Mouse (Mus musculus) limb, embryonic 10.5 days (tissue): Measurements from ENCODE around the gene Polr1c. TPM values are rescaled to one million over a fixed set of nuclear protein-coding genes. Genes with fewer than 3 reads are reported as not detected.
A peak's percentile ranks its signal among the peaks of the same experiment; 100 is the strongest.

Experiments
- DNase-seq: peaks from one replicate; pipeline ENCODE4 v3.0.0-alpha.2; 2017; ENCODE audit warnings: low spot score
- H3K27ac ChIP-seq: fragments of 300-500 bp; sonication (generic); 2 replicates; pipeline ENCODE4 v1.5.1; 2016; ENCODE audit warnings: mild to moderate bottlenecking
- H3K27me3 ChIP-seq: fragments of 300-500 bp; sonication (generic); 2 replicates; pipeline ENCODE4 v1.6.1; 2016; ENCODE audit warnings: low read depth, mild to moderate bottlenecking; ENCODE audit not compliant: poor library complexity, severe bottlenecking
- H3K36me3 ChIP-seq: fragments of 300-500 bp; sonication (generic); 2 replicates; pipeline ENCODE4 v1.6.1; 2016; ENCODE audit warnings: mild to moderate bottlenecking, moderate library complexity
- H3K4me1 ChIP-seq: fragments of 300-500 bp; sonication (generic); 2 replicates; pipeline ENCODE4 v1.6.1; 2016
- H3K4me3 ChIP-seq: fragments of 300-500 bp; sonication (generic); 2 replicates; pipeline ENCODE4 v1.5.1; 2016; ENCODE audit warnings: mild to moderate bottlenecking, moderate library complexity
- H3K9me3 ChIP-seq: fragments of 300-500 bp; sonication (generic); replicated peaks from 2 replicates; pipeline ENCODE4 v1.6.1; 2016; ENCODE audit warnings: mild to moderate bottlenecking
- WGBS: fragments of 180-500 bp; shearing (Covaris S2); methylation state at CpG from one replicate; pipeline ENCODE4 v1.1.7; 2016; 5-methylcytosine and 5-hydroxymethylcytosine counted together
- polyA plus RNA-seq: library from polyadenylated mRNA; unstranded; fragments of >200 nt; fragmentation: Nextera tagmentation; extraction: Ambion mirVana; gene quantifications from 2 replicates; pipeline ENCODE4 v1.2.1, GENCODE M21; 2016

Polr1c gene
- polyA plus RNA-seq, 1 experiment from 2014 or later = 132 TPM

- 92% methylated on average over 15 of the region's 15 CpGs for WGBS
- H3K4me1 ChIP-seq = no peaks in the 10 kb centered on the region
- no peak overlapping the region for H3K4me3 ChIP-seq
- H3K36me3 ChIP-seq = peaks cover 100% of the 10 kb centered on the region
- no peak overlapping the region for H3K27ac ChIP-seq
- H3K9me3 ChIP-seq = no peaks in the 10 kb centered on the region
- DNase-seq = no peak
- no peaks in the 10 kb centered on the region for H3K27me3 ChIP-seq
Observed at GRCm38 (mm10) chr17:46239516-46240114, 8.2 kb downstream of the Polr1c start.

GRCm38 (mm10) chr17:46237480-46237879, 10.4 kb downstream of the Polr1c start:
- Histone ChIP-seq H3K27ac (no peak overlapping the region), H3K9me3 (no peaks in the 10 kb centered on the region), H3K27me3 (no peaks in the 10 kb centered on the region), H3K4me3 (no peak overlapping the region), H3K4me1 (no peaks in the 10 kb centered on the region), H3K36me3 (peaks cover 100% of the 10 kb centered on the region)
- DNase-seq = no peak
- whole genome bisulfite sequencing = 84% methylated on average over 5 of the region's 5 CpGs

GRCm38 (mm10) chr17:46237079-46237478, 10.8 kb downstream of the Polr1c start:
- Histone ChIP-seq H3K36me3 (peaks cover 100% of the 10 kb centered on the region), H3K4me1 (no peaks in the 10 kb centered on the region), H3K4me3 (no peak overlapping the region), H3K9me3 (no peaks in the 10 kb centered on the region), H3K27ac (no peak overlapping the region), H3K27me3 (no peaks in the 10 kb centered on the region)
- 92% methylated on average over 6 of the region's 6 CpGs for WGBS
- DNase-seq = no peak

GRCm38 (mm10) chr17:46236067-46236466, 11.8 kb downstream of the Polr1c start:
- H3K27ac ChIP-seq = no peak overlapping the region
- no peak for DNase-seq
- no peak overlapping the region for H3K4me3 ChIP-seq
- H3K36me3 ChIP-seq = peaks cover 100% of the 10 kb centered on the region
- no peaks in the 10 kb centered on the region for H3K9me3 ChIP-seq
- 86% methylated on average over 1 of the region's 1 CpGs for WGBS
- no peaks in the 10 kb centered on the region for H3K27me3 ChIP-seq
- H3K4me1 ChIP-seq = no peaks in the 10 kb centered on the region

- H3K4me3 ChIP-seq = no peak overlapping the region
- no peaks in the 10 kb centered on the region for H3K27me3 ChIP-seq
- no peaks in the 10 kb centered on the region for H3K9me3 ChIP-seq
- H3K36me3 ChIP-seq = peaks cover 100% of the 10 kb centered on the region
- DNase-seq = no peak
- H3K4me1 ChIP-seq = no peaks in the 10 kb centered on the region
- no peak overlapping the region for H3K27ac ChIP-seq
- WGBS = 51% methylated on average over 7 of the region's 7 CpGs
Observed at GRCm38 (mm10) chr17:46227576-46227975, 20.3 kb downstream of the Polr1c start.

- 89% methylated on average over 3 of the region's 3 CpGs for WGBS
- DNase-seq = no peak
- Histone ChIP-seq H3K27ac (no peak overlapping the region), H3K36me3 (peaks cover 100% of the 10 kb centered on the region), H3K4me3 (no peak overlapping the region), H3K9me3 (no peaks in the 10 kb centered on the region), H3K4me1 (no peaks in the 10 kb centered on the region), H3K27me3 (no peaks in the 10 kb centered on the region)
Observed at GRCm38 (mm10) chr17:46221601-46222000, 26.3 kb downstream of the Polr1c start.

- Histone ChIP-seq H3K36me3 (peaks cover 100% of the 10 kb centered on the region), H3K4me1 (no peaks in the 10 kb centered on the region), H3K27me3 (no peaks in the 10 kb centered on the region), H3K9me3 (no peaks in the 10 kb centered on the region), H3K27ac (no peak overlapping the region), H3K4me3 (no peak overlapping the region)
- WGBS = 94% methylated on average over 3 of the region's 3 CpGs
- DNase-seq = no peak
Observed at GRCm38 (mm10) chr17:46210550-46210949, 37.3 kb downstream of the Polr1c start.

- H3K4me1 ChIP-seq = peaks cover 13% of the 10 kb centered on the region
- no peak for DNase-seq
- H3K27ac ChIP-seq = no peak overlapping the region
- peaks cover 79% of the 10 kb centered on the region for H3K36me3 ChIP-seq
- H3K27me3 ChIP-seq = no peaks in the 10 kb centered on the region
- H3K9me3 ChIP-seq = no peaks in the 10 kb centered on the region
- no peak overlapping the region for H3K4me3 ChIP-seq
Observed at GRCm38 (mm10) chr17:46206676-46207075, 41.2 kb downstream of the Polr1c start.

GRCm38 (mm10) chr17:46203078-46203477, 44.8 kb downstream of the Polr1c start:
- H3K36me3 ChIP-seq = peaks cover 63% of the 10 kb centered on the region
- no peaks in the 10 kb centered on the region for H3K9me3 ChIP-seq
- H3K4me3 ChIP-seq = peak overlapping the region; percentile 95
- under 1% methylated on average over 20 of the region's 20 CpGs for WGBS
- no peak for DNase-seq
- peak overlapping the region; percentile 91 for H3K27ac ChIP-seq
- H3K27me3 ChIP-seq = no peaks in the 10 kb centered on the region
- H3K4me1 ChIP-seq = peaks cover 20% of the 10 kb centered on the region

GRCm38 (mm10) chr17:46202421-46203071, 45.3 kb downstream of the Polr1c start, which contains the start of the genes Polh and Xpo5:
Gene Polh (minus strand): TSS chr17:46202645.
Gene Xpo5 (plus strand): TSS chr17:46202782.
- Histone ChIP-seq H3K4me3 (peak within 1 kb of the TSS; percentile 95), H3K27ac (peak within 1 kb of the TSS; percentile 91), H3K4me1 (peaks cover 20% of the 10 kb centered on the region), H3K27me3 (no peaks in the 10 kb centered on the region), H3K36me3 (peaks cover 63% of the 10 kb centered on the region), H3K9me3 (no peaks in the 10 kb centered on the region)
- under 1% methylated on average over 66 of the region's 66 CpGs for WGBS
- DNase-seq = peak; percentile 96

- no peaks in the 10 kb centered on the region for H3K9me3 ChIP-seq
- peaks cover 20% of the 10 kb centered on the region for H3K4me1 ChIP-seq
- WGBS = 81% methylated on average over 6 of the region's 6 CpGs
- peak overlapping the region; percentile 95 for H3K4me3 ChIP-seq
- H3K27ac ChIP-seq = no peak overlapping the region
- DNase-seq = no peak
- H3K27me3 ChIP-seq = no peaks in the 10 kb centered on the region
- peaks cover 63% of the 10 kb centered on the region for H3K36me3 ChIP-seq
Observed at GRCm38 (mm10) chr17:46201151-46201550, 46.7 kb downstream of the Polr1c start.
